Mouse (Mus musculus): ENCODE measurements around the gene Abhd5. TPM values are rescaled to one million over a fixed set of nuclear protein-coding genes. Genes with fewer than 3 reads are reported as not detected.

The Abhd5 gene
- total RNA-seq, 2 experiments from 2014 or later: 15.6 to 17.2 TPM

DNA sequence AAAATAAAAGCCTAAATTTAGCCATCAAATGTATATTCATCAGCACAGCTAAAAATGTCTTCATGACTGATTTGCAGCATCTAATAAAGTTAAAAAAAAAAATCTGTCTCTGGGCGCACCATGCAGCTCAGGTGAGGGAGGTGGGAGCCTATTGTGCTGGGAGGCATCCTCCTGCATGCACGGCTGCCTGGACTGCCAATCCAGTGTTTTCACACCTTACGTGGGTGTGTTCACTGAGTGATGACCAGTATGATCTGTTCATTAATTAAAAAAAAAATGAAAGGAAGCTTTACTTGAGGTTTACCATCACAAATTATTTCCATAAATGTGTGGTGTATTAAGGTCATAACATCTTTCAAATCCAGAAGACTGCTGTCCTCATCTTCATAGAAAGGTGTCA, 6.1 kb upstream of the Abhd5 start:
- DNase-seq (ENCODE audit: low spot score in 2 of 2): no peak

DNA sequence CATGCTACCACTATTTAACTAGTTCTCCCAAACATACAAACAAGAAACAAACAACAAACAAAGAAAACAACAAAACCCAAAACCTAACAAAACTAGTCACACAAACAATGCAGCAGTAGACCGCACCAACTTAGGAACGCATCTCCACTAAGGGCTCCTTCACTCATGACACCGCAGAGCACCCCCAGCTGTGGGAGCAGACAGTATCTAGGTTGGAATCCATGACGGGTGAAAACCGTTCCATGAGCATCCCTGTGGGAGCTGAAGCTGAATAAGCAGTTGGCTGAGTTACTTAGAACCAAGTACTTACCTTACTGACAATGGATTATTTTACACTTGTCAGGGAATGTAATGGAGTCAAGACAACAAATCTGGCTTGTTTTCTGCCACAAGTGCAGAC, 5.3 kb upstream of the Abhd5 start:
- DNase-seq (ENCODE audit: low spot score in 2 of 2): no peak

DNA sequence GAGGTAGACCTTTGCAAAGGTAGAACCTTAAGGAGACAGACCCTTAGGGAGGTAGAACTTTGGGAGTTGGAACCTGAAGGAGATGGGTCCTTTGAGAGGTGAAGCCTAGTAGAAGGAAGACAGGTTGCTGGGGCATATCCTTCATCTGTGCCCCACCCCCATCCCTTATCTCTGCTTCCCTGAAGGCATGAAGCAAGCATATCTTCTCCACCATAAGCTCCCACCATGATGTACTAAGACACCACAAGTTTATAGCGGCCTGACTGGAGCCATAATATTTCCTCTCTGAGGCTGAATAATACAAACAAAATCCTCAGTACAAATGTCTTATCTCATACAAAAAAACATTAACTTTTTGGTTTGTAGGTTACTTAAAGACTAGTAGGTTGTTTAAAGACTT, 3.5 kb upstream of the Abhd5 start:
- DNase-seq (ENCODE audit: low spot score in 2 of 2): no peak

DNA sequence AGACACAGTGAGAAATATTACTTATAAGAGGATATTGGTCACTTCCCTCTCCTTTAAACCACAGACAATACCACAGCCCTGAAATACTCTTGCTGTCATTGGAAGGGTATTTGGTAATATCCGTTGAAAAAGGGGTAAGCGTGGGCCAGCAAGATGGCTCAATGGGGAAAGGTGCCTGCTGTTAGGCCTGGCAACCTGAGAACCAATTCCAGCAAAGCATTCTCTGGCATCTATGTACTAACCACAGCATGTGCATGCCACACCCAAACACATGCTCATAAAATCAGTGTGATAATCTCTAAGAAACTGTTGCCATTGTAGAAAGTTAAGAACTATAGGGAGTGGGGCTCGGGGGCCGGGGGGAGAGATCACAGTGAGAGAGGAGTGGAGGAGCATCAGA, 2.1 kb upstream of the Abhd5 start:
- no peak for DNase-seq (ENCODE audit: low spot score in 2 of 2)

DNA sequence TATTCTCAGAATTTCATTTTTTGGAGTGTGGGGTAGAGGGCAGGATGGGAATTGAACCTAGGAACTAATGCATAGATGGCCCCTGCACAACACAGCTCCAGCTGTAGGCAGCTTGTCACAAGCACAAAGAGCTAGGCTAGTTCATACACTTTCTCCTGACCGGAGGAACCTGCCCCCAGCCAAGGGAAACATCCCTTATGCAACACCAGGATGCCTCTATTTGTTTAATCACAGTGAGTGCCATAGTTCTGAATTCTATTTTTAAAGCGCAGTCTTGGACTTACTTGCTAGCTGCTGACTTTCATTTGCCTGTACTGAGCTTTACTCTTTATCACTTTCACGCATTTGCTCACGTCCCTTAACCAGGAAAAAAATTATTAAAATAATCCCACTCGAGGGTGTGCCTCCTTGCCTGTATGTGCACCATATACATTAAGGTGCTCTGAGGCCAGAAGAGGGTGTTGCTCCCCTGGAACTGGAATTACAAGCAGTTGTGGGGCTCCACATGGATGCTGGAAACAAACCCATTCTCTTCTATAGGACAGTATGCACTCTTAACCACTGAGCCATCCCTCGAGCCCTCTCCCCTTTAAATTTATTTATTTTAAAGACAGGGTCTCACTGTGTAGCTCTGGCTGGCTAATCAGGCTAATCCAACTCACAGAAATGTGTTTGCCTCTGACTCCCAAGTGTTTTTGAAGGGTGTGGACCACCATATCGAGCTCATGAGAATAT, 845 bp upstream of the Abhd5 start:
- no peak for DNase-seq (ENCODE audit: low spot score in 2 of 2)

DNA sequence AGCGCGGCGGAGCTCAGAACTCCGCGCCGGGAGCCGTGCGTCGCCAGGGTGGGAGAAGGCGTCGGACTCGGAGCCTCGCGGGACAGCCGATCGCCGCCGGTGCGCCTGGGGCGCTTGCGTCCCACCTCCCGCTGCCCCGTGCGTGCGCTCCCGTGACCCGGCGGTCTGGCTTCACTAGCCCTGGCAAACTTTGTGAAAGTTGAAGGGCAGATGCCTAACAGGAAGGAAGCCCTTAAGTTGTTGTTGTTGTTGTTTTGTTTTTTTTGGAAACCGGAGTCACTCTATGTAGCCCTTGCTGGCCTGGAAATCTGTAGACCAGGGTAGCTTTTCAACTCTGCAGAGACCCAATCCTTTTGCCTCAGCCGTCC, 601 bp downstream of the Abhd5 start:
- no peak for DNase-seq (ENCODE audit: low spot score in 2 of 2)

DNA sequence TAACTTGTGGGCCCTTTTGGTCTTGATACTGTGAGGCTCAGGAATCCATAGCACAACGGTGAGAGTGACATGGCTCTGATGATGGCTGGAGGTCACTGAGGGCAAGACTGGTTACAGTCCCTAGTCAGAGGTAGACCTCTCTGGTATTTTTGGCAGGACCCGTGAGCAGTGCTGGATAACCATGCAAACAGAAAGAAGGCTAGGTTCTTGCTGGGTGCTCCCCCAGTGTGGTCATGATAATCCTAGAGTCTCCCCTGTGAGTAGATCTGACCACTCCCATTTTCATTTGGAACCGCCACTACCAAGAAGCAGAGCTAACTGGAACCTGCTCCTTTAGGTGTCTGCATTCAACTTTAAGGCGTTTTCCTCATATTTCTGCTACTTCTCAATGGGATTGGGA, 1.5 kb downstream of the Abhd5 start:
- DNase-seq (ENCODE audit: low spot score in 2 of 2): no peak

DNA sequence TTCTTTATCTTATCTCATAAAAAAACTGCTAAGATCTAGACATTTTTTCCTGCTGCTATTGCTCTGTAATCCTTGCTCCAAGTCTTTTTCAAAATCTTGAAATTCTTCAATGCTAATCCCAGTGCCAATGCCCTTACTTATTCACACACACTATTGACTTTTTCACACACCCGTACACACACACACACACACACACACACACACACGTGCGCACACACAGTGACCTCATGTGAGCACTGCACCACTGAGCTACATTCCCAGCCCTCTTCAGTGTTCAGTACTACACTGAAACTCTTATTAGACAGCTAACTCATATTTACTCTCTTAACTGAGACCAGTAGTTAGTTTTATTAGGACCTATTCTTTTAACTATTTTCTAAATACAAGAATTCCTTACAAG, 2.8 kb downstream of the Abhd5 start:
- DNase-seq (ENCODE audit: low spot score in 2 of 2): no peak

DNA sequence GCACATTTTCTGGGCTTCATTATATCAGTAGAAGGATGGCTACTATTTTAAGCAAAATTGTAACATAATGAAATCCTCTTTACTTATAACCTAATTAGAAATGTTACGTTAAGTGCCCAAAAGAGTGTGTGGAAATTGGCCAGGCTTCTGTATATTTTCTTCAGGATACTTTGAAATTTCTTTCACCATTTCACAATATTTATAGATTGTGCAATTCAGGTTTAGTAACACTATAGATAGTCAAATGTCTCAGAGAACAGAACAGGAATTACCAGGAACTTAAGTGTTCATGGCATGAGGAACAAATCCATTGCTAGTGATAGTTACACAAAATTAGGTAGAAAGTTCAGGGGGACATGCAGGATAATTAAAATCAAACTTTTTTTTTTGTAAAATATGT, 5.7 kb downstream of the Abhd5 start:
- no peak for DNase-seq (ENCODE audit: low spot score in 2 of 2)

DNA sequence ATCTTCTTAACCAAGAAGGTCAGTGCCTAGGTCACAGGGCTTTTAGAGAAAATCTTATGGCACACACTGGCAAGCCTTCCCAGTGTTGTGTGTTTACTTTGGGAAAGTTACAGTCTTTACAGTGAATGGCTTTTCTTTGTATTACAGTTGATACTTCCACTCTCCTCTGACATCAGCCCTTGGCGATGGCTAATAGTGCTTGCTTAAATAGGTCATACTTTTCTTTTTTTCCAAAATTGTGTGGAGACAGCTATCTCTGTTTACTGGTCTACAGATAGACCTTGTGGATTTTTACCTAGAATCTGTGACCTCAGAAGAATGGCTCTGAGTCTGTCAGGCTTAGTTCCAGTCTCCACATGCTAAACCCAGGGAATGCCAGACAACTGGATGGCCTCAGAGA, 6.2 kb downstream of the Abhd5 start:
- DNase-seq (ENCODE audit: low spot score in 2 of 2): no peak

DNA sequence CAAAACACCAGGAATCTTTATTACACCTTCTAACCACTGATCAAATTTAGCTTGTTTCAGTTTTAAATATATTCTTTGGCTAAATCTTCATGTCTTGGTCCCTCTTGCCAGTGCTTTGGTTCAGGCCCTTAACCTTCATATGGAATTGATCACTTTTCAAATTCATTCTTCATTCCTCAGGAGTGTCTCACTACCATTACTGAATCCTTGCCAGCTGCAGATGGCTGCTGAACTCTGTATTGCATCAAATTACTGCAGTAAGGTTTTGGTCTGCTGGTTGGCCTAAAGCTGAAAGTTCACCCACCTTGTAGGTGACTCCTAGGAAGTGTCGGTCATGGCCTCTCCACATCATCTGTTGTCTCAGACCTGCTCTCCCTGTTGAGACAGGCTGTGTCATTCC, 12.8 kb downstream of the Abhd5 start:
- no peak for DNase-seq (ENCODE audit: low spot score in 2 of 2)

DNA sequence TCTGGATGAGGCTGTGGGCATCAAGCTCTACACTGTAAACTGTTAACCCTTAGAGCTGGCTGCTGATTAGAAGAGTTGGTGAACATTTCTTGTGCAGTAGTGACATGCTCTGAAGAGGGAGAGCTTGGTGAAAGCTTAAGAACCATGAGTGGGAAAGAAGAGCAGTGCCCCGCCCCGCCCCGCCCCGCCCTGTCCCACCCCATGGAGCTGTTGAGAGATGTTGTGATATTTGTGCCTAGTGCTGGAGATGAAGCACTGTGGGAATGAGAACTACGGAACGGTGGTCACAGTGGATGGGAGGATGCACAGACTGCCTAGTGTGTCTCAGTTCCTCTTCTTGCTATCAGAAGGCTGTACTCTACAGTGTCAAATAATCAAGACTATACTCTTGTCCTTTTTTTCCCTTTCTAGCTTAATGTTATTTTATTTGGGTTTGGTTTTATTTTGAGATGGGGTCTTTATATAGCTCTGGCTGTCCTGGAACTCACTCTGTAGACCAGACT, 18.9 kb downstream of the Abhd5 start:
- DNase-seq (ENCODE audit: low spot score in 2 of 2): no peak

DNA sequence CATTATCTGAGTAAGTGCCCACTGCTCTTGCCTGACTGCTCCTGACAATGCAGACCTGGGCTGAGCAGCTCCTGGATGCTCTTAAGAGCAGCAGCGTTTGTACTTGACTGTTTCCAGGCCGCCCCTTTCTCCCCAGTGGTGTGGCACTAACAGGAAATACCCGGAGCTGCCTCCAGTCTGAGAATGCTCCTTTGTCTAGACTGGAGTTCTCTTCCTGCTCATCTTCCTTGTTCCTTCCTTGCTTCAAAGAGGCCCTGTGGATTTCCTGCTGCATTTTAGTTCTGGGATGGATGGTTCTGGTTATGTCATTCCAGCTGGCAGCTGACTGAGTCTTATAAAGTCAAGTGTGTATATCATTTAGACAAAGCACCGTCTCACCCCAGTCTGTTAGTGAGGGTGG, 21.1 kb downstream of the Abhd5 start:
- DNase-seq (ENCODE audit: low spot score in 2 of 2): no peak

DNA sequence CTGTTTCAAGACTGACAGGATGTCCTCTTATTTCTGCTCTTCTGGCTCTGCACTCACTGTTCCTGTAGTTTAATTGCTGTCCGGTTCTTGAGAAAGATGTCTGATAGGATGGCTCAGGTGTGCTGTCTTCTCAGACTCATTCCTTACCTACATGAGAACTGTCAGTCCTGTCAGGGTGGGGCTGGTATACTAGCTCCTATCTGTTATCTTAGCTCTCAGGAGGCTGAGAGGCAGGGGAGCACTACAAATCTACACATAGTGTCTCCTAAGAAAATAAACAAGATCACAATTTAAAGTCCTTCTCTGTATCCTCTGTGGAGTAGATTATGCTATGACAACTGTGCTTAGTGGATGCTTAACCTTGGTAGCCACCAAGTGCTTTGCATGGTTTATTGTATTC, 21.6 kb downstream of the Abhd5 start:
- DNase-seq (ENCODE audit: low spot score in 2 of 2): no peak

DNA sequence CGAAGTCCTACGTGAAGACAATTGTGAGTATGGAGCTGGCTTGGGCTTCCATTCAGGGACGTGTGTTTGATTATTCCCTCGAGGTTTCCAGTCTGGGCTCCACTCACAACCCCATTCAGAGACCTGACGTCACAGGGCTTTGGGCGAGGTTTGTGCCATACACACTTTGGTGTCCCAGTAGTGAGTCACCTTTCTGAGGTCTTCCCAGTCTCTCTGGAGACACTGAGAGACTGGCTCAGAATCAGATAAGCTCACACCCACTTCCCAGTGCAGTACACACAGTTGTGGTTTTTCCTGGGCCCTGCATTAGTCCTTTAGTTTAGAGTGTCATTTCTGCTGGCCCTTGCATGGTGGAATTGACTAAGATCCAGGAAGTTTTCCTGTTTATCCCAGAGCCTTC, 27.6 kb downstream of the Abhd5 start:
- DNase-seq (ENCODE audit: low spot score in 2 of 2): no peak

DNA sequence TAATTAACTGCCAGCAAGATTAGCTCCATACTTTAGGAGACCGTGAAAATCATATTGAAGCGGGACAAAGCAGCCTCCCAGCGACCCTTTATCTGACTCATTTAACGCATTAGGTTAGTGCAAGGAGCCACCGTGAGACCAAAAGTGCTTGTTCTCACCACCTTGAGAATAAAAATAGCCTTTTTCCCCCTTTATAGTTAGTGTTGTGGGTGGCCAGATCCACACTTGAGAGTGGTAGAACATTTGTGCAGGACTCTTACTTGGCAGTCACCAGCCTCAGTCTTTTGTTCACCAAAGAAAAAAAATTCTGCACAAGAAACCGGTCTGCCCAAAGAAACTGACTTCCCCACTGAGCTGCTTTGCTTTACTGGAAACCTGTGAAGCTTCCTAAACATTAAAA, 29.6 kb downstream of the Abhd5 start:
- no peak for DNase-seq (ENCODE audit: low spot score in 2 of 2)

DNA sequence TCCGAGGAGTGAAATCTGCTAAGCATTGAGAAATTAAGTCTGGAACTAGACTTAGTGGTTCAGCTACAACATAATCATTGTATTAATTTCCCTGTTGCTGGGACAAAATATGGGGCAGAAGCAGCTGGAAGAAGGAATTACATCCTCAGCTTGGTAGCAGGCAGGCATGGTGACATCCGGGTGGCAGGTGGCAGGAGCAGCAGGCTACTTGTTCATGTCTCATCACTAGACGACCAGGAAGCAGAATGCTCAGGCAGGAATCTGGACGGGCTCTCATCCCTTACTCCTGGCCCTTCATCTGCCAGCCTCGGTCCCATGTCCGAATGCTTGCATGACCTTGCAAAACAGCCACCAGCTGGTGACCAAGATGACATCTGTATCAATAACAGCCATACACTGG, 30.6 kb downstream of the Abhd5 start:
- DNase-seq (ENCODE audit: low spot score in 2 of 2): no peak

DNA sequence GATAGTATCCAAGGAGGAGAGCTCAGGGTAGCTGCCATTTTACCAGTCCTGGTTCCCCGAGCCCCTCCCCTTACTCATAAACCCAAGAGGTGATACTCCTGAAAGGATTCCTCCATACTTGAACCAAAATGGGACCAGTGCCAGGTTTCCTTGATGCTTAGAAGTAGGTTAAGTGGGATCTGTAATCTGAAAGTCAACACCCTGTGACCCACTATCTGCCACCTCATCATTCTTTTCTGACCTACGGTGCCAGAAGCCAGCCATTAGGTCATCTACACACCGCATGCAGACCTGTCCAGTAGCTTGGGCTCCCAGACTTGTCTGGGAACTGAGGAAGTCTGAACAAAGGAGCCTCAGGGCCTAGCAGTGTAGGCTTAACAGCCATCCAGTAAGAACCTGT, 34.6 kb downstream of the Abhd5 start:
- no peak for DNase-seq (ENCODE audit: low spot score in 2 of 2)

DNA sequence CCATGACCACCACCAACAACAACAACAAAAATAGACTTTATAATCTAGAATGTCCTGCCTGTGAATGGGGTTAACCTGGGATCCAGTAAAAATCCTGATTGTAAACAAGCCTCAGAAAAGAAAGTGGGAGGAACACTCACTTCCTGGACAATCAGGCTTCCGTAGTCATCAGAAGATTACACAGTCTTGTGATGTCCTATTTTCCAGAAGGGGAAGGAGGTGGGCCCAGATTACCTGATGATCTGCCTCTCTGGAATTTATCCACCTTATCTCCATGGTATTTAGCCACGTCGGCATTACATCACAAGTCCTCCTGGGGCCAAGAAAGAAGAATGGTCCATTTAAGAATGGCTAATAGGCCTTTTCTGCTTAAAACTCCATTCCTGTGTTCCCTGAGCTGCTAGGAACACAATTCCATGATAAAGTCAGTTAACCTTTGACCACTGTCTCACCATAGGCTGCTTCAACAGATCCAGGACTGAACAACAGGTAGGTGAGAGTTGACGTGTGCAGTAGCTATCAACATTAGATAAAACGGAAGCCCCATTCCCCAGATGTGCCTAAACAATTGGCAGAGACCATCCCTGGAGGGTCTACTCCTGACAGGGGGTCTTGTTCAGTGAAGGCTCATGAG, 38.0 kb downstream of the Abhd5 start:
- no peak for DNase-seq (ENCODE audit: low spot score in 2 of 2)

DNA sequence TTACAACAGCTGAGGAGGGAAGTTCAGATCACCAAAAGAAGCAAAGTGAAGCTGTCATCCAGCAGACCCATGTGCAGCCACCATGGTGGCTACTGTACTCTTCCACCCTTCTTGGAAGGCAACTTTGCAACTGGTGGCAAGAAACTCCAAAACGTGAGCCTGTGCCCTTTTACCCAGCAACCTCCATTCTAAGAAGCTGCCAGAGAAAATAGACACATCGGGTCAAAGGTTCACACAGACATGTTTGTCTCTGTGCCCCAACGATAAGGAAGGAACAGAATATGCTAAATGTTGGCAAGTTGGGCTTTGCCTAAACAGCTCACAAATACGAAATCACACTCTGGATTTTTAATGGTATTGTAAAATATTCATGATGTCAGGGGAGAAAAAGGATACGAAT, 44.4 kb downstream of the Abhd5 start:
- no peak for DNase-seq (ENCODE audit: low spot score in 2 of 2)

DNA sequence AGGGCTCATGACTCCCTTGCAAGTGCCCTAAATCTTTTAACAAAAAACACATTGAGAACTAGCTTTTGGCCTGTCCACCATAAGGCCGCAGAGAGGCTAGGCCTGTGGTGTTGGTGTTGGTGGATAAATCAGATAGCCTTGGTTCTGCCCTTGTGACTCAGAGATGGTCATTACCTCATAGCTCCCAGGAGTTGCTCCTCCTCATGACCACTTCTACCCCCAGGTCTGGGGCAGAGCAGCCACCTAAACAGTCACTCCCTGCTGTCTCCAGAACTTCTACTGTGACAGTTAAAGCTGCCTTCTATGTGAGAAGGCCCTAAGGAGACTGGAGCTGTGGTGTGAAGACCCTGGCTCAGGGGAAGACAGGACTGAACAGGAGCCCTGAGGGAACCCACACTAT, 45.7 kb downstream of the Abhd5 start:
- no peak for DNase-seq (ENCODE audit: low spot score in 2 of 2)

DNA sequence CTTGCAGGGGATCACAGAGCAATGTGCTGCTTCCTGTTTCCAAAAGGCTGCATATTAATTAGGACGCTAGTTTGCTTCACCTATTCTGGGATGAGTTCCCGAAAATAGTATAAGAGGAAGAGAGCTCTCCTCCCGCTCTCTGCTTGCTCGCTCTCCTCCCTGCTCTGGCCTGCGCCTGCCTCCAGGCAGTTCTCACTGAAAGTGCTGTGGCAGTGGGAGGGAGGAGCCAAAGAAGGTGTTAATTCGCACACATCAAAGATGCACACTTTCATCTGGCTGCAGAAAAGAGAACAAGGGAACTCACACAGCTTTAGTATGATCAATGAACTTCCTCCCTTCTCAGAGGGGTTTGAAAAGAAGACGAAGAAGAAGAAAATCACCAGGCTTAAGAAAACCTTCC, 47.3 kb downstream of the Abhd5 start:
- no peak for DNase-seq (ENCODE audit: low spot score in 2 of 2)

DNA sequence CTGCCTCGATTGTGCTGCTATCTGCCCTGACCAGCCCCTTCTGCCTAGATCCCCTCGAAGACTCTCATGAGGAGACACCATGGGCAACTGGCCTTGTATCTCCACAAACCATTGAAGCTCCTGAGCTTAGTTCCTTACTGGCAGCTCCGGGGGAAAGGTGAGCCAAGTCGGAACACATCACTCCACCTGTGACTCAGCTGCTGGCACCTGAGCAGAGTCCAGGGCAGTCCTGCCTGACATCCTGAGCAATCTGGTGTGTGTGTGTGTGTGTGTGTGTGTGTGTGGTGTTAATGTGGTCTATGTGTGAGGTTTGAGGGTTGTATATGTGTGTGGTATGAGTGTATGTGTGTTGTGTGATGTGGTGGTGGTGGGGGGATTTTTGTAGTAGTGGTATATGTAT, 49.8 kb downstream of the Abhd5 start:
- DNase-seq (ENCODE audit: low spot score in 2 of 2): no peak

Measured in layer of hippocampus, adult 18-20 months (tissue).